ENCODE assay signal across 8 mouse cellular contexts in genomic region chr1:191277549-191278059, GRCm38 (mm10). TPM values are rescaled to one million over a fixed set of nuclear protein-coding genes. Genes with fewer than 3 reads are reported as not detected.
DNase-seq lines count a peak whose midpoint lies in the region; ATAC-seq and TF ChIP-seq lines count a peak whose summit lies in the region.

No protein-coding gene starts in this region.

- no peaks in the 10 kb centered on the region for H3K27me3 ChIP-seq in hindbrain, postnatal 0 days (ENCODE audit: insufficient read depth, low read length)
- H3K27me3 ChIP-seq in hindbrain, embryonic 13.5 days = no peaks in the 10 kb centered on the region
- H3K27me3 ChIP-seq in liver, embryonic 15.5 days = no peaks in the 10 kb centered on the region
- H3K27me3 ChIP-seq in stomach, postnatal 0 days (ENCODE audit: control insufficient read depth, insufficient read depth, low read length) = no peaks in the 10 kb centered on the region
- H3K27me3 ChIP-seq in forebrain, embryonic 11.5 days (ENCODE audit: control insufficient read depth, insufficient read depth, low read length) = no peaks in the 10 kb centered on the region

- H3K36me3 ChIP-seq in hindbrain, postnatal 0 days (ENCODE audit: insufficient read depth, low read length) = no peaks in the 10 kb centered on the region
- no peaks in the 10 kb centered on the region for H3K36me3 ChIP-seq in hindbrain, embryonic 13.5 days
- H3K36me3 ChIP-seq in liver, embryonic 15.5 days (replicated peaks) = no peaks in the 10 kb centered on the region
- H3K36me3 ChIP-seq in stomach, postnatal 0 days (ENCODE audit: control insufficient read depth, insufficient read depth, low read length) = no peaks in the 10 kb centered on the region
- H3K36me3 ChIP-seq in forebrain, embryonic 11.5 days (ENCODE audit: control insufficient read depth, insufficient read depth, low read length) = no peaks in the 10 kb centered on the region

- TF ChIP-seq CTCF in hindbrain, postnatal 0 days (IDR thresholded peaks at IDR 0.05; ENCODE audit: low read depth) = no peak
- no peak for TF ChIP-seq CTCF in stomach, postnatal 0 days (IDR thresholded peaks at IDR 0.05; ENCODE audit: low read depth)

- no peak for TF ChIP-seq EP300 in stomach, postnatal 0 days (optimal IDR thresholded peaks at IDR 0.05)

- H3K9me3 ChIP-seq in hindbrain, postnatal 0 days (ENCODE audit: low read length) = no peaks in the 10 kb centered on the region
- H3K9me3 ChIP-seq in hindbrain, embryonic 13.5 days = no peaks in the 10 kb centered on the region
- H3K9me3 ChIP-seq in liver, embryonic 15.5 days (replicated peaks) = no peaks in the 10 kb centered on the region
- H3K9me3 ChIP-seq in stomach, postnatal 0 days (ENCODE audit: control insufficient read depth, low read length) = no peaks in the 10 kb centered on the region
- H3K9me3 ChIP-seq in forebrain, embryonic 11.5 days (ENCODE audit: control insufficient read depth, low read length) = no peaks in the 10 kb centered on the region

- peak; percentile 43 for ATAC-seq in hindbrain, postnatal 0 days
- no peak for ATAC-seq in hindbrain, embryonic 13.5 days (ENCODE audit: low FRiP score)
- ATAC-seq in granulocyte monocyte progenitor cell, adult 5-6 weeks (replicated peaks; ENCODE audit: poor library complexity, severe bottlenecking) = peak; percentile 62
- ATAC-seq in liver, embryonic 15.5 days (ENCODE audit: insufficient read depth) = peak; percentile 71
- ATAC-seq in stomach, postnatal 0 days (ENCODE audit: low FRiP score, low TSS enrichment) = peak; percentile 91
- no peak for ATAC-seq in forebrain, embryonic 11.5 days (replicated peaks; ENCODE audit: low FRiP score)

- WGBS in hindbrain, postnatal 0 days = 74% methylated on average over 14 of the region's 14 CpGs
- 83% methylated on average over 14 of the region's 14 CpGs for WGBS in hindbrain, embryonic 13.5 days
- 58% methylated on average over 14 of the region's 14 CpGs for WGBS in liver, embryonic 15.5 days (ENCODE audit: insufficient replicate concordance)
- 37% methylated on average over 14 of the region's 14 CpGs for WGBS in stomach, postnatal 0 days
- WGBS in forebrain, embryonic 11.5 days = 82% methylated on average over 14 of the region's 14 CpGs

- no peak overlapping the region for H3K4me3 ChIP-seq in hindbrain, postnatal 0 days (ENCODE audit: low read length)
- no peak overlapping the region for H3K4me3 ChIP-seq in hindbrain, embryonic 13.5 days
- H3K4me3 ChIP-seq in liver, embryonic 15.5 days (replicated peaks) = no peak overlapping the region
- H3K4me3 ChIP-seq in stomach, postnatal 0 days (ENCODE audit: low read depth, low read length) = no peak overlapping the region
- no peak overlapping the region for H3K4me3 ChIP-seq in forebrain, embryonic 11.5 days (ENCODE audit: low read depth, low read length)

- no peak overlapping the region for H3K4me2 ChIP-seq in hindbrain, postnatal 0 days (ENCODE audit: low read depth, low read length)
- H3K4me2 ChIP-seq in hindbrain, embryonic 13.5 days = no peak overlapping the region
- peak overlapping the region; percentile 29; the same call in 1 of the 2 replicates for H3K4me2 ChIP-seq in liver, embryonic 15.5 days
- no peak overlapping the region for H3K4me2 ChIP-seq in stomach, postnatal 0 days (replicated peaks; ENCODE audit: low read depth)
- H3K4me2 ChIP-seq in forebrain, embryonic 11.5 days (ENCODE audit: low read depth, low read length, severe bottlenecking) = no peak overlapping the region

- no peak overlapping the region for H3K27ac ChIP-seq in hindbrain, postnatal 0 days
- H3K27ac ChIP-seq in hindbrain, embryonic 13.5 days = no peak overlapping the region
- 0 out of 2 replicates have a peak overlapping the region, but pooled peaks have one; percentile 24 for H3K27ac ChIP-seq in liver, embryonic 15.5 days (replicated peaks)
- peak overlapping the region; percentile 58 for H3K27ac ChIP-seq in stomach, postnatal 0 days (replicated peaks)
- H3K27ac ChIP-seq in forebrain, embryonic 11.5 days (ENCODE audit: low read depth, low read length) = no peak overlapping the region

- no peaks in the 10 kb centered on the region for H3K4me1 ChIP-seq in hindbrain, postnatal 0 days (ENCODE audit: insufficient read depth, low read length)
- H3K4me1 ChIP-seq in hindbrain, embryonic 13.5 days (replicated peaks) = no peaks in the 10 kb centered on the region
- H3K4me1 ChIP-seq in liver, embryonic 15.5 days (replicated peaks) = peaks cover 9% of the 10 kb centered on the region; the same call in 1 of the 2 replicates
- H3K4me1 ChIP-seq in stomach, postnatal 0 days (replicated peaks; ENCODE audit: control insufficient read depth, insufficient read depth) = peaks cover 2% of the 10 kb centered on the region; the same call in 1 of the 2 replicates
- H3K4me1 ChIP-seq in forebrain, embryonic 11.5 days (replicated peaks; ENCODE audit: control insufficient read depth, insufficient read depth, low read length) = no peaks in the 10 kb centered on the region

- no peak for DNase-seq in hindbrain, postnatal 0 days (ENCODE audit: low spot score)
- peak; percentile 90 for DNase-seq in stomach, postnatal 0 days (ENCODE audit: low spot score)
- DNase-seq in forebrain, embryonic 11.5 days (ENCODE audit: low spot score) = no peak
- no peak for DNase-seq in cerebellum, adult 11 months
- no peak for DNase-seq in embryo, embryonic 11 days

- H3K9ac ChIP-seq in hindbrain, postnatal 0 days (replicated peaks; ENCODE audit: low read length) = no peak overlapping the region
- no peak overlapping the region for H3K9ac ChIP-seq in hindbrain, embryonic 13.5 days
- H3K9ac ChIP-seq in liver, embryonic 15.5 days = no peak overlapping the region
- no peak overlapping the region for H3K9ac ChIP-seq in stomach, postnatal 0 days (ENCODE audit: low read length)
- no peak overlapping the region for H3K9ac ChIP-seq in forebrain, embryonic 11.5 days (ENCODE audit: low read length)

RNA-seq across cellular contexts. Expression of gene Nenf, which starts 40.4 kb away (rescaled TPM):
- 143 and 171 TPM in 2 replicates for total RNA-seq in hindbrain, postnatal 0 days (2014; rRNA removed)
- 177 and 182 TPM in 2 replicates for polyA plus RNA-seq in hindbrain, postnatal 0 days (2015; fragmentation: Nextera tagmentation; extraction: Ambion mirVana)
- 105 and 109 TPM in 2 replicates for polyA plus RNA-seq in hindbrain, embryonic 13.5 days (2015; fragmentation: Nextera tagmentation; extraction: Ambion mirVana)
- total RNA-seq in granulocyte monocyte progenitor cell, adult 5-6 weeks (2014; fragmentation: Nextera tagmentation) = 36.7 and 54.4 TPM in 2 replicates
- total RNA-seq in granulocyte monocyte progenitor cell, adult 5-6 weeks (2017) = 5.5 and 9.8 TPM in 2 replicates
- 25.5 and 28.4 TPM in 2 replicates for polyA plus RNA-seq in liver, embryonic 15.5 days (2015; fragmentation: Nextera tagmentation; extraction: Ambion mirVana)
- 117 and 120 TPM in 2 replicates for polyA plus RNA-seq in stomach, postnatal 0 days (2015; fragmentation: Nextera tagmentation; extraction: Ambion mirVana)
- 57.6 and 57.8 TPM in 2 replicates for polyA plus RNA-seq in forebrain, embryonic 11.5 days (2014; fragmentation: Nextera tagmentation; extraction: Ambion mirVana)

RNA-seq across cellular contexts. Expression of gene Tmem206, which starts 48.1 kb away (rescaled TPM):
- 22.5 and 24.9 TPM in 2 replicates for total RNA-seq in hindbrain, postnatal 0 days (2014; rRNA removed)
- 23.2 and 24.0 TPM in 2 replicates for polyA plus RNA-seq in hindbrain, postnatal 0 days (2015; fragmentation: Nextera tagmentation; extraction: Ambion mirVana)
- polyA plus RNA-seq in hindbrain, embryonic 13.5 days (2015; fragmentation: Nextera tagmentation; extraction: Ambion mirVana) = 36.7 and 39.9 TPM in 2 replicates
- 25.5 and 27.2 TPM in 2 replicates for total RNA-seq in granulocyte monocyte progenitor cell, adult 5-6 weeks (2014; fragmentation: Nextera tagmentation)
- total RNA-seq in granulocyte monocyte progenitor cell, adult 5-6 weeks (2017) = 19.7 and 23.2 TPM in 2 replicates
- polyA plus RNA-seq in liver, embryonic 15.5 days (2015; fragmentation: Nextera tagmentation; extraction: Ambion mirVana) = 6.8 and 6.9 TPM in 2 replicates
- 6.7 and 6.8 TPM in 2 replicates for polyA plus RNA-seq in stomach, postnatal 0 days (2015; fragmentation: Nextera tagmentation; extraction: Ambion mirVana)
- 34.2 and 35.5 TPM in 2 replicates for polyA plus RNA-seq in forebrain, embryonic 11.5 days (2014; fragmentation: Nextera tagmentation; extraction: Ambion mirVana)

RNA-seq across cellular contexts. Expression of gene Atf3, which starts 59.8 kb away (rescaled TPM):
- 1.6 and 1.8 TPM in 2 replicates for total RNA-seq in hindbrain, postnatal 0 days (2014; rRNA removed)
- polyA plus RNA-seq in hindbrain, postnatal 0 days (2015; fragmentation: Nextera tagmentation; extraction: Ambion mirVana) = 1.7 and 1.8 TPM in 2 replicates
- polyA plus RNA-seq in hindbrain, embryonic 13.5 days (2015; fragmentation: Nextera tagmentation; extraction: Ambion mirVana) = 1.2 and 1.5 TPM in 2 replicates
- total RNA-seq in granulocyte monocyte progenitor cell, adult 5-6 weeks (2014; fragmentation: Nextera tagmentation) = not detected in 2 replicates
- total RNA-seq in granulocyte monocyte progenitor cell, adult 5-6 weeks (2017) = 8.7 and 12.8 TPM in 2 replicates
- 1.4 and 2.2 TPM in 2 replicates for polyA plus RNA-seq in liver, embryonic 15.5 days (2015; fragmentation: Nextera tagmentation; extraction: Ambion mirVana)
- polyA plus RNA-seq in stomach, postnatal 0 days (2015; fragmentation: Nextera tagmentation; extraction: Ambion mirVana) = 6.5 and 11.1 TPM in 2 replicates
- 2.0 and 2.4 TPM in 2 replicates for polyA plus RNA-seq in forebrain, embryonic 11.5 days (2014; fragmentation: Nextera tagmentation; extraction: Ambion mirVana)

Comparison
In these comparisons a context has a peak if more than half of its experiments do, and no peak if none do; other contexts are left out.
1. ATAC-seq: peak in hindbrain, postnatal 0 days (single experiment), granulocyte monocyte progenitor cell, adult 5-6 weeks (single experiment), liver, embryonic 15.5 days (single experiment) and stomach, postnatal 0 days (single experiment); none in hindbrain, embryonic 13.5 days (single experiment) and forebrain, embryonic 11.5 days (single experiment).
2. H3K27ac ChIP-seq: peak in liver, embryonic 15.5 days (single experiment) and stomach, postnatal 0 days (single experiment); none in hindbrain, postnatal 0 days (single experiment), hindbrain, embryonic 13.5 days (single experiment) and forebrain, embryonic 11.5 days (single experiment).